Mouse (Mus musculus) ES-Bruce4 (cell line): ENCODE data around the gene Slc8b1.

ENCODE experiments used
- CTCF ChIP-seq: IDR thresholded peaks from one replicate; pipeline ENCODE4 v1.8.1; 2011; ENCODE audit warnings: low read depth, low read length
- EP300 ChIP-seq: IDR thresholded peaks from 2 replicates; pipeline ENCODE4 v1.6.1; 2011; ENCODE audit warnings: low read depth, low read length; ENCODE audit not compliant: insufficient read depth
- POLR2A ChIP-seq: IDR thresholded peaks from one replicate; pipeline ENCODE4 v1.8.1; 2011; ENCODE audit warnings: low read length; ENCODE audit not compliant: insufficient read depth

- TF ChIP-seq CTCF (no peak), EP300 (no peak), POLR2A (no peak)
These were observed 56.3 kb downstream of the Slc8b1 start for GRCm38 (mm10) chr5:120567253-120567701.
